ENCODE assay signal across 21 mouse cellular contexts in the genomic region with DNA sequence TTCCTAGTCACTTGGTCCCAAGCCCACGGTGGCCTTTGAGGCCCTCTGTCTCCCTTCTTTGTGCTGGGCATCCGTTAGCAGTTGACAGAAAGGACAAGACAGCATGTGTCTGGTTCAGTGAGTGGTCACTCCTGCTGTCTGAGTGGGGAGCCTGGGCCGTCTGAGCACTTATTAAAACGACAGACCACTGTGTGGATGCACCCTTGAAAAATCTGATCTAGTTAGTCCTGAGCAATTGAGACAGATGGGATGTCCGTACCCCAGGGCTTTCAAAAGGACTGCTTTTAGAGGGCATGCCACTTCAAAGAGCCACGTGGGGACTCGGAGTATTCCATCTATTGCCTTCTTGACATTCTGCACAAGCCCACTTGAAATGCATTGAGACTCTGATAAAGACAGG. TPM values are rescaled to one million over a fixed set of nuclear protein-coding genes. Genes with fewer than 3 reads are reported as not detected.
"Had no signal": no experiment of that assay in that cellular context is flagged by ENCODE, and none has a peak within 500 bp of the region (broad histone marks: within the 10 kb centered on the region; RNA-seq: fewer than 3 reads in every experiment).

No protein-coding gene starts in this region.

- DNase-seq: kidney, adult 18-20 months; kidney, postnatal 14 days; right cerebral cortex, postnatal 4 days; spleen, adult 18-20 months; thymus, adult 18-20 months; thymus, postnatal 14 days had no signal

- H3K4me1 ChIP-seq: neural tube, embryonic 15.5 days had no signal

- H3K4me3 ChIP-seq: left cerebral cortex, adult 2 months; limb, embryonic 10.5 days; liver, embryonic 12.5 days; lung, embryonic 15.5 days; midbrain, embryonic 10.5 days; myocyte; neural tube, embryonic 15.5 days had no signal

- H3K27ac ChIP-seq: left cerebral cortex, adult 2 months; limb, embryonic 10.5 days; liver, embryonic 12.5 days; lung, embryonic 15.5 days; midbrain, embryonic 10.5 days; neural tube, embryonic 15.5 days had no signal

- H3K27me3 ChIP-seq: liver, embryonic 12.5 days; lung, embryonic 15.5 days; neural tube, embryonic 15.5 days had no signal

- H3K9ac ChIP-seq: liver, embryonic 12.5 days; lung, embryonic 15.5 days; neural tube, embryonic 15.5 days had no signal

- ATAC-seq: liver, embryonic 12.5 days had no signal

- H3K9me3 ChIP-seq: limb, embryonic 10.5 days; liver, embryonic 12.5 days; lung, embryonic 15.5 days; midbrain, embryonic 10.5 days; neural tube, embryonic 15.5 days had no signal

- H3K36me3 ChIP-seq: limb, embryonic 10.5 days; liver, embryonic 12.5 days; lung, embryonic 15.5 days; midbrain, embryonic 10.5 days; neural tube, embryonic 15.5 days had no signal

- H3K4me2 ChIP-seq: liver, embryonic 12.5 days; lung, embryonic 15.5 days; neural tube, embryonic 15.5 days had no signal

RNA-seq across cellular contexts. Expression of a gene that starts 20.5 kb away (rescaled TPM):
- polyA plus RNA-seq: myocyte had no signal

RNA-seq across cellular contexts. Expression of a gene that starts 48.7 kb away (rescaled TPM):
- total RNA-seq: layer of hippocampus, adult 8-10 months; layer of hippocampus, postnatal 14 days; left cerebral cortex, adult 2 months; left cerebral cortex, postnatal 14 days; megakaryocyte, adult 5-6 weeks had no signal
- polyA plus RNA-seq: limb, embryonic 10.5 days; limb, embryonic 14.5 days; liver, embryonic 12.5 days; liver, embryonic 16.5 days; lung, embryonic 15.5 days; midbrain, embryonic 10.5 days; myocyte; neural tube, embryonic 11.5 days; neural tube, embryonic 15.5 days; stomach, embryonic 14.5 days had no signal
